Mouse (Mus musculus) lung, embryonic 14.5 days (tissue): ENCODE data around the gene Mapt. TPM values are rescaled to one million over a fixed set of nuclear protein-coding genes. Genes with fewer than 3 reads are reported as not detected.

Experiments
- ATAC-seq: fragments of 200-750 bp; cut with Nextera tagmentation; 2 replicates; pipeline ENCODE4 v1.8.0; 2017; ENCODE audit warnings: mild to moderate bottlenecking, moderate TSS enrichment, moderate library complexity; ENCODE audit not compliant: insufficient read depth
- DNase-seq: peaks from one replicate; pipeline ENCODE4 v3.0.0-alpha.2; 2015
- H3K27ac ChIP-seq: fragments of 300-500 bp; sonication (generic); 2 replicates; pipeline ENCODE4 v1.5.1; 2014; ENCODE audit warnings: low read depth, mild to moderate bottlenecking, moderate library complexity
- H3K27me3 ChIP-seq: fragments of 300-500 bp; sonication (generic); 2 replicates; pipeline ENCODE4 v1.6.1; 2014; ENCODE audit warnings: low read length, control low read depth; ENCODE audit not compliant: insufficient read depth
- H3K36me3 ChIP-seq: fragments of 300-500 bp; sonication (generic); 2 replicates; pipeline ENCODE4 v1.6.1; 2014; ENCODE audit warnings: control low read depth; ENCODE audit not compliant: insufficient read depth
- H3K4me1 ChIP-seq: fragments of 300-500 bp; sonication (generic); 2 replicates; pipeline ENCODE4 v1.6.1; 2014; ENCODE audit warnings: antibody characterized with exemption, control low read depth; ENCODE audit not compliant: insufficient read depth
- H3K4me2 ChIP-seq: fragments of 300-500 bp; sonication (generic); 2 replicates; pipeline ENCODE4 v1.6.1; 2014; ENCODE audit warnings: mild to moderate bottlenecking
- H3K4me3 ChIP-seq: fragments of 300-500 bp; sonication (generic); 2 replicates; pipeline ENCODE4 v1.5.1; 2014; ENCODE audit warnings: low read depth, low read length
- H3K9ac ChIP-seq: fragments of 300-500 bp; sonication (generic); 2 replicates; pipeline ENCODE4 v1.6.1; 2014
- H3K9me3 ChIP-seq: fragments of 300-500 bp; sonication (generic); 2 replicates; pipeline ENCODE4 v1.6.1; 2016; ENCODE audit warnings: low read depth, low read length, control low read depth
- CTCF ChIP-seq: IDR thresholded peaks from 2 replicates; pipeline ENCODE4 v1.5.1; 2016; ENCODE audit warnings: antibody characterized with exemption, low read depth
- WGBS: fragments of 180-500 bp; shearing (Covaris S2); extraction: QIAGEN DNeasy Blood & Tissue Kit; methylation state at CpG from one replicate; pipeline ENCODE4 v1.1.7; 2014; 5-methylcytosine and 5-hydroxymethylcytosine counted together
- polyA plus RNA-seq: library from polyadenylated mRNA; unstranded; fragments of >200 nt; fragmentation: Nextera tagmentation; extraction: Ambion mirVana; gene quantifications from 2 replicates; pipeline ENCODE4 v1.2.1, GENCODE M21; 2014

Mapt gene
- polyA plus RNA-seq, 1 experiment from 2014 or later: 2.5 TPM

- Histone ChIP-seq H3K27ac (peak overlapping the region; percentile 18; the same call in 1 of the 2 replicates), H3K9ac (no peak overlapping the region), H3K4me3 (no peak overlapping the region), H3K36me3 (no peaks in the 10 kb centered on the region), H3K27me3 (no peaks in the 10 kb centered on the region), H3K4me2 (no peak overlapping the region), H3K9me3 (no peaks in the 10 kb centered on the region), H3K4me1 (no peaks in the 10 kb centered on the region)
- TF ChIP-seq CTCF: no peak
- ATAC-seq: peak; percentile 95
- 36% methylated on average over 6 of the region's 6 CpGs for WGBS
- DNase-seq: peak; percentile 88
These were observed 16.0 kb downstream of the Mapt start for GRCm38 (mm10) chr11:104247141-104247717.

DNA sequence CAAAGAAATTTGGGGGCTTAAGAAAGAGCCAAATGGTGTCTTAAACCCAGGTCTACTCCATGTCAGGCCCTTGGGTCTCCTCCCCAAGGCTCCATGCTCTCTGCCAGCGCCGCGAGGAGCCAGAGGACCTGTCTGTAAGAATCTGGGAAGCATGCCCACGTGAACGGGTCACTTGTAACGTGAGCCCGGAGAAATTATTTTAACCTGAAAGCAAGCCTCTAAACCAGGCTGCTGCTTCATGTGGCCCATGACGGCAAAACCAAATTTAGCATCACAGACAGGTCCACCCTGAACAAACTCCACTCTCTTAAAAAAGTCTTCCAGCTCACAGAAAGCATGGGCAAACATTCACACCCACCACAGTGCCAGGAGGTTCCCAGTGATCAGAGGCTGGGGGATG is 18.2 kb downstream of the Mapt start:
- no peak overlapping the region for H3K9ac ChIP-seq
- H3K4me3 ChIP-seq: no peak overlapping the region
- no peak overlapping the region for H3K27ac ChIP-seq
- no peaks in the 10 kb centered on the region for H3K4me1 ChIP-seq
- H3K27me3 ChIP-seq: no peaks in the 10 kb centered on the region
- no peak for TF ChIP-seq CTCF
- H3K9me3 ChIP-seq: no peaks in the 10 kb centered on the region
- no peak for ATAC-seq
- DNase-seq: no peak
- no peaks in the 10 kb centered on the region for H3K36me3 ChIP-seq
- WGBS: 61% methylated on average over 8 of the region's 8 CpGs
- no peak overlapping the region for H3K4me2 ChIP-seq

DNA sequence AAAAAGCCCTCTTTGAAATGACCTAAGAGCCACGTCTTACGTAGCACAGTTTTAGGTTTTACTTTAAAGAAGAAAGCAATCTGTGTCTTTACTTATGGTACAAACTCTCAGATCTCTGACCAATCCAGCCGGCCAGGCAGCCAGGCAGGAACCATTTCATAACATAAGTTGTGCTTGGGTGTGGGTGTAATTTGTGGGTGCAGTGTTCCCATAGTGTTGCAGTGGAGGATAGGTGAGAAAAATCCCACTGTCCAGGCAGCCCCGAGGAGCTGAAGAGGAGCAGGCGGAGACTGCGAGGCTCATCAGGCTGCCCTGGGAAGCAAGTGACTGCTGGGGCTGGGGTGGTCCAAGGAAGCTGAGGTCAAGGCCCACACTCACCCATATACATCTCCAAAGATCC is 19.9 kb downstream of the Mapt start:
- Histone ChIP-seq H3K4me2 (no peak overlapping the region), H3K36me3 (no peaks in the 10 kb centered on the region), H3K27ac (no peak overlapping the region), H3K27me3 (no peaks in the 10 kb centered on the region), H3K9ac (no peak overlapping the region), H3K9me3 (no peaks in the 10 kb centered on the region), H3K4me1 (no peaks in the 10 kb centered on the region), H3K4me3 (no peak overlapping the region)
- DNase-seq (no peak), ATAC-seq (no peak)
- no peak for TF ChIP-seq CTCF
- WGBS: 68% methylated on average over 6 of the region's 6 CpGs

DNA sequence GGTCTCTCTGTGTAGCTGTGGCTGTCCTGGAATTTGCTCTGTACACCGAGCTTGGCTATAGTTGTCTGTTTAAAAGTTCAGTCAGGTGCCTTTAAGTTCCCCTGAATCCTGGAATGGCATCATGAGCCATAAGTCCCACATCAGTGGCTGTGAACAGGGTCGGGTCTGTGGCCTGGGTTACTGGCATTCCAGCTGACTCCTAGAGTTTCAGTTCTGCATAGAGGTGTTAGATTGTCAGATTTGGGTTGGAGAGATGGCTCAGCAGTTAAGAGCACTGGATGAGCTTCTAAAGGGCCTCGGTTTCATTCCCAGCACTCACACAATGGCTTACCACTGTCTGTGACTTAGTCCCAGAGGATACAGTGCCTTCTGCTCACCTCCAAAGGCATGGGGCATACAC is 20.9 kb downstream of the Mapt start:
- WGBS: 60% methylated on average over 3 of the region's 3 CpGs

GRCm38 (mm10) chr11:104254408-104255039 is 23.3 kb downstream of the Mapt start:
- Histone ChIP-seq H3K27ac (no peak overlapping the region), H3K27me3 (no peaks in the 10 kb centered on the region), H3K4me3 (no peak overlapping the region), H3K36me3 (no peaks in the 10 kb centered on the region), H3K9ac (no peak overlapping the region), H3K9me3 (no peaks in the 10 kb centered on the region), H3K4me2 (no peak overlapping the region), H3K4me1 (no peaks in the 10 kb centered on the region)
- no peak for DNase-seq
- ATAC-seq: no peak
- WGBS: 80% methylated on average over 10 of the region's 10 CpGs
- TF ChIP-seq CTCF: no peak

More for the DNA sequence above, 20.9 kb downstream of the Mapt start:
- no peaks in the 10 kb centered on the region for H3K27me3 ChIP-seq
- no peaks in the 10 kb centered on the region for H3K36me3 ChIP-seq
- DNase-seq (no peak), ATAC-seq (no peak)
- H3K9me3 ChIP-seq: no peaks in the 10 kb centered on the region
- no peak overlapping the region for H3K9ac ChIP-seq
- H3K4me3 ChIP-seq: no peak overlapping the region
- no peak for TF ChIP-seq CTCF
- H3K27ac ChIP-seq: no peak overlapping the region
- no peak overlapping the region for H3K4me2 ChIP-seq
- H3K4me1 ChIP-seq: no peaks in the 10 kb centered on the region

- no peak overlapping the region for H3K9ac ChIP-seq
- no peak for TF ChIP-seq CTCF
- H3K4me3 ChIP-seq: no peak overlapping the region
- ATAC-seq (no peak), DNase-seq (no peak)
- no peak overlapping the region for H3K4me2 ChIP-seq
- H3K27me3 ChIP-seq: no peaks in the 10 kb centered on the region
- no peaks in the 10 kb centered on the region for H3K9me3 ChIP-seq
- no peaks in the 10 kb centered on the region for H3K36me3 ChIP-seq
- H3K27ac ChIP-seq: no peak overlapping the region
- WGBS: 72% methylated on average over 2 of the region's 2 CpGs
- no peaks in the 10 kb centered on the region for H3K4me1 ChIP-seq
These were observed 25.0 kb downstream of the Mapt start for GRCm38 (mm10) chr11:104256179-104256578.

- Histone ChIP-seq H3K4me3 (no peak overlapping the region), H3K4me1 (no peaks in the 10 kb centered on the region), H3K27ac (no peak overlapping the region), H3K36me3 (no peaks in the 10 kb centered on the region), H3K4me2 (no peak overlapping the region), H3K9ac (no peak overlapping the region), H3K9me3 (no peaks in the 10 kb centered on the region), H3K27me3 (no peaks in the 10 kb centered on the region)
- ATAC-seq (no peak), DNase-seq (no peak)
- WGBS: 32% methylated on average over 4 of the region's 4 CpGs
- TF ChIP-seq CTCF: no peak
These were observed 27.8 kb downstream of the Mapt start for GRCm38 (mm10) chr11:104258991-104259390.

- WGBS: 68% methylated on average over 6 of the region's 6 CpGs
These were observed 33.5 kb downstream of the Mapt start for GRCm38 (mm10) chr11:104264683-104265082.

More at GRCm38 (mm10) chr11:104264683-104265082, 33.5 kb downstream of the Mapt start:
- H3K36me3 ChIP-seq: no peaks in the 10 kb centered on the region
- H3K27me3 ChIP-seq: no peaks in the 10 kb centered on the region
- ATAC-seq (no peak), DNase-seq (no peak)
- TF ChIP-seq CTCF: no peak
- no peak overlapping the region for H3K4me3 ChIP-seq
- H3K4me1 ChIP-seq: no peaks in the 10 kb centered on the region
- no peak overlapping the region for H3K9ac ChIP-seq
- no peak overlapping the region for H3K27ac ChIP-seq
- H3K4me2 ChIP-seq: no peak overlapping the region
- no peaks in the 10 kb centered on the region for H3K9me3 ChIP-seq
